Mouse (Mus musculus): ENCODE measurements around the gene Mpp3. TPM values are rescaled to one million over a fixed set of nuclear protein-coding genes. Genes with fewer than 3 reads are reported as not detected.

Mpp3 gene
- polyA plus RNA-seq, 1 experiment from 2014 or later: 0.72 TPM

- no peaks in the 10 kb centered on the region for H3K36me3 ChIP-seq (replicated peaks; ENCODE audit: insufficient read depth, low read length)
- no peaks in the 10 kb centered on the region for H3K9me3 ChIP-seq (ENCODE audit: low read length)
- ATAC-seq (peak; percentile 62), DNase-seq (no peak)
- H3K4me2 ChIP-seq (ENCODE audit: low read depth, low read length): no peak overlapping the region
- TF ChIP-seq CTCF (IDR thresholded peaks at IDR 0.05; ENCODE audit: low read depth): no peak
- TF ChIP-seq EP300 (IDR thresholded peaks at IDR 0.05; ENCODE audit: low read depth): no peak
- no peaks in the 10 kb centered on the region for H3K4me1 ChIP-seq (ENCODE audit: insufficient read depth)
- peak overlapping the region; percentile 34; the same call in 1 of the 2 replicates for H3K27ac ChIP-seq (ENCODE audit: low read depth)
- H3K27me3 ChIP-seq (ENCODE audit: insufficient read depth, low read length): no peaks in the 10 kb centered on the region
- no peak overlapping the region for H3K4me3 ChIP-seq (ENCODE audit: low read depth, low read length)
- WGBS (ENCODE audit: insufficient replicate concordance): 69% methylated on average over 9 of the region's 9 CpGs
- H3K9ac ChIP-seq (replicated peaks): no peak overlapping the region
These were observed 22.0 kb downstream of the Mpp3 start for GRCm38 (mm10) chr11:102006271-102006670.

DNA sequence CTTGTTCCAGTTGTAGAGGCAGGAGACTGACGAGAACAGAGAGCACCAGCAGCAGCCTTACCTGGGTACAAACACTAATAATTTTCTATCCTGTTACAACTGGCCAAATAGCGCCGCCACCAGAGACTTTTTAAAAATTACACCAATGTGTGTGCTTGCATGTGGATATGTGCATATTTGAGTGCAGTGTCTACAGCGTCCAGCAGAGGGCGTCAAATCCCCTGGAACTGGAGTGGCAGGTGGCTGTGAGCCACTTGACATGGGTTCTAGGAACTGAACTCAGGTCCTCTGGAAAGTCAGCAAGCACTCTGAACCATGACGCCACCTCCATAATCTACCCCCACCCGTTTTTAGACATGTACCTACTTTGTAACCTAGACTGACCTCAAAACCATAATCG is 24.0 kb downstream of the Mpp3 start:
- no peak for TF ChIP-seq EP300 (IDR thresholded peaks at IDR 0.05; ENCODE audit: low read depth)
- peak; percentile 55 for TF ChIP-seq CTCF (IDR thresholded peaks at IDR 0.05; ENCODE audit: low read depth)
- ATAC-seq (no peak), DNase-seq (no peak)
- no peak overlapping the region for H3K27ac ChIP-seq (ENCODE audit: low read depth)
- H3K4me3 ChIP-seq (ENCODE audit: low read depth, low read length): no peak overlapping the region
- H3K27me3 ChIP-seq (ENCODE audit: insufficient read depth, low read length): no peaks in the 10 kb centered on the region
- H3K9ac ChIP-seq (replicated peaks): no peak overlapping the region
- H3K4me1 ChIP-seq (ENCODE audit: insufficient read depth): no peaks in the 10 kb centered on the region
- 81% methylated on average over 8 of the region's 8 CpGs for WGBS (ENCODE audit: insufficient replicate concordance)
- H3K36me3 ChIP-seq (replicated peaks; ENCODE audit: insufficient read depth, low read length): no peaks in the 10 kb centered on the region
- H3K4me2 ChIP-seq (ENCODE audit: low read depth, low read length): no peak overlapping the region
- no peaks in the 10 kb centered on the region for H3K9me3 ChIP-seq (ENCODE audit: low read length)

GRCm38 (mm10) chr11:101999466-101999865 is 28.8 kb downstream of the Mpp3 start:
- WGBS (ENCODE audit: insufficient replicate concordance): 59% methylated on average over 4 of the region's 4 CpGs
- TF ChIP-seq CTCF (IDR thresholded peaks at IDR 0.05; ENCODE audit: low read depth) (no peak), EP300 (IDR thresholded peaks at IDR 0.05; ENCODE audit: low read depth) (peak; percentile 61; the same call in 1 of the 2 replicates)
- H3K9ac ChIP-seq (replicated peaks): no peak overlapping the region

GRCm38 (mm10) chr11:101998258-101998657 is 30.0 kb downstream of the Mpp3 start:
- no peaks in the 10 kb centered on the region for H3K9me3 ChIP-seq (ENCODE audit: low read length)
- TF ChIP-seq EP300 (IDR thresholded peaks at IDR 0.05; ENCODE audit: low read depth): no peak
- no peak for TF ChIP-seq CTCF (IDR thresholded peaks at IDR 0.05; ENCODE audit: low read depth)

More at GRCm38 (mm10) chr11:101999466-101999865, 28.8 kb downstream of the Mpp3 start:
- no peaks in the 10 kb centered on the region for H3K9me3 ChIP-seq (ENCODE audit: low read length)
- no peaks in the 10 kb centered on the region for H3K4me1 ChIP-seq (ENCODE audit: insufficient read depth)
- H3K4me3 ChIP-seq (ENCODE audit: low read depth, low read length): no peak overlapping the region
- ATAC-seq (peak; percentile 79), DNase-seq (no peak)
- peak overlapping the region; percentile 5; the same call in 1 of the 2 replicates for H3K27ac ChIP-seq (ENCODE audit: low read depth)
- H3K36me3 ChIP-seq (replicated peaks; ENCODE audit: insufficient read depth, low read length): no peaks in the 10 kb centered on the region
- H3K27me3 ChIP-seq (ENCODE audit: insufficient read depth, low read length): no peaks in the 10 kb centered on the region
- H3K4me2 ChIP-seq (ENCODE audit: low read depth, low read length): no peak overlapping the region

DNA sequence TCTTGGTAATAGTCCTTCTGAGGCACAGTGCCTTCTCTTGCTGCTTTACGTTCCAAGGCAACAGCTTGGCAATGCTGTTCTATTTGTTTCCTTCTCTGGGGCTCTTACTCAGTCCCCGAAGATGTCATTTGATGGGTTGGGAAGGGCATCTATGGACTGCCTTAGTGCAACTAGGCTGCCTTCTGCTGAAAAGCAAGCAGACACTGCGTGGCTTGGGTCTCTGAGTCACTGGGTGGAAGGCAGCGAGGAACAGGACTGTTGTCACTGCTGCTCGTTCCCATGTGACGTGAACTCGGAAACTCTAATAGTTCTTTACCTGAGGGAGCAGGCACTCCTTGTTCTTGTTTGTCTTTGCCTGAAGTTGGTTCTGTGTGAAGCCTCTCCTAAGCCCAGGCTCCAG is 32.3 kb downstream of the Mpp3 start:
- no peak for ATAC-seq
- WGBS (ENCODE audit: insufficient replicate concordance): 79% methylated on average over 7 of the region's 7 CpGs

More at GRCm38 (mm10) chr11:101998258-101998657, 30.0 kb downstream of the Mpp3 start:
- H3K9ac ChIP-seq (replicated peaks): no peak overlapping the region
- ATAC-seq (0 out of 2 replicates have a peak, but pooled peaks have one; percentile 2), DNase-seq (no peak)
- no peak overlapping the region for H3K4me3 ChIP-seq (ENCODE audit: low read depth, low read length)
- H3K27me3 ChIP-seq (ENCODE audit: insufficient read depth, low read length): no peaks in the 10 kb centered on the region
- H3K4me2 ChIP-seq (ENCODE audit: low read depth, low read length): no peak overlapping the region
- 48% methylated on average over 5 of the region's 5 CpGs for WGBS (ENCODE audit: insufficient replicate concordance)
- peak overlapping the region; percentile 16; the same call in 1 of the 2 replicates for H3K27ac ChIP-seq (ENCODE audit: low read depth)
- no peaks in the 10 kb centered on the region for H3K36me3 ChIP-seq (replicated peaks; ENCODE audit: insufficient read depth, low read length)
- 0 out of 2 replicates have a peak, but pooled peaks cover 4% of the 10 kb centered on the region for H3K4me1 ChIP-seq (ENCODE audit: insufficient read depth)

DNA sequence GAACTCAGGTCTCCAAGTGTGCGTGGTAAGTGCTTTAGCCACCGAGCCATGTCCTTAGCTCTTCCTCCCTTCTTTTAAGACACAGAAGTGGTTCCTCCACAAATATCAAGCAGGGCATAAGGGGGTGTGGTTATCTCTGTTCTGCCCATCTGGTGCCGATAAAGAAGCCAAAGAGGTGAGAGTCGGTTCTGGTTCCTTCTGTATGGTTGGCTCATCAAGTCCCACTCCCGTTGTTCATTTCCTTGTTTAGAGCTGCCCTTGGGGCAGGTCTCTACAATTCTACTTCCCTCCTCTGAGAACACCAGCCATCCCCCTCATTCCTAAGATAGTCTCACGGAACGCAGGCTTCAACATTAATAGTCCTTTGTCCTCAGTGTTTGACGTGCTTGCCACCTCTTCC is 34.2 kb downstream of the Mpp3 start:
- TF ChIP-seq CTCF (IDR thresholded peaks at IDR 0.05; ENCODE audit: low read depth): no peak
- peak; percentile 86 for TF ChIP-seq EP300 (IDR thresholded peaks at IDR 0.05; ENCODE audit: low read depth)
- WGBS (ENCODE audit: insufficient replicate concordance): 40% methylated on average over 8 of the region's 8 CpGs
- H3K27me3 ChIP-seq (ENCODE audit: insufficient read depth, low read length): no peaks in the 10 kb centered on the region
- H3K4me2 ChIP-seq (ENCODE audit: low read depth, low read length): peak overlapping the region; percentile 42
- no peak overlapping the region for H3K9ac ChIP-seq (replicated peaks)
- no peak for DNase-seq
- H3K36me3 ChIP-seq (replicated peaks; ENCODE audit: insufficient read depth, low read length): no peaks in the 10 kb centered on the region
- H3K4me1 ChIP-seq (ENCODE audit: insufficient read depth): 0 out of 2 replicates have a peak, but pooled peaks cover 4% of the 10 kb centered on the region
- H3K4me3 ChIP-seq (ENCODE audit: low read depth, low read length): no peak overlapping the region
- H3K9me3 ChIP-seq (ENCODE audit: low read length): no peaks in the 10 kb centered on the region
- peak; percentile 54 for ATAC-seq
- H3K27ac ChIP-seq (ENCODE audit: low read depth): 0 out of 2 replicates have a peak overlapping the region, but pooled peaks have one; percentile 22

More for the DNA sequence above, 32.3 kb downstream of the Mpp3 start:
- Histone ChIP-seq H3K9me3 (ENCODE audit: low read length) (no peaks in the 10 kb centered on the region), H3K4me3 (ENCODE audit: low read depth, low read length) (no peak overlapping the region), H3K4me1 (ENCODE audit: insufficient read depth) (0 out of 2 replicates have a peak, but pooled peaks cover 4% of the 10 kb centered on the region), H3K36me3 (replicated peaks; ENCODE audit: insufficient read depth, low read length) (no peaks in the 10 kb centered on the region), H3K9ac (replicated peaks) (no peak overlapping the region), H3K27me3 (ENCODE audit: insufficient read depth, low read length) (no peaks in the 10 kb centered on the region), H3K27ac (ENCODE audit: low read depth) (no peak overlapping the region), H3K4me2 (ENCODE audit: low read depth, low read length) (no peak overlapping the region)
- no peak for DNase-seq
- TF ChIP-seq CTCF (IDR thresholded peaks at IDR 0.05; ENCODE audit: low read depth) (no peak), EP300 (IDR thresholded peaks at IDR 0.05; ENCODE audit: low read depth) (no peak)
